Mouse (Mus musculus): ENCODE results near the gene Snapc4. TPM values are rescaled to one million over a fixed set of nuclear protein-coding genes. Genes with fewer than 3 reads are reported as not detected.

The Snapc4 gene
- total RNA-seq, 2 experiments from 2014 or later, result 8.9 to 11.2 TPM

DNA sequence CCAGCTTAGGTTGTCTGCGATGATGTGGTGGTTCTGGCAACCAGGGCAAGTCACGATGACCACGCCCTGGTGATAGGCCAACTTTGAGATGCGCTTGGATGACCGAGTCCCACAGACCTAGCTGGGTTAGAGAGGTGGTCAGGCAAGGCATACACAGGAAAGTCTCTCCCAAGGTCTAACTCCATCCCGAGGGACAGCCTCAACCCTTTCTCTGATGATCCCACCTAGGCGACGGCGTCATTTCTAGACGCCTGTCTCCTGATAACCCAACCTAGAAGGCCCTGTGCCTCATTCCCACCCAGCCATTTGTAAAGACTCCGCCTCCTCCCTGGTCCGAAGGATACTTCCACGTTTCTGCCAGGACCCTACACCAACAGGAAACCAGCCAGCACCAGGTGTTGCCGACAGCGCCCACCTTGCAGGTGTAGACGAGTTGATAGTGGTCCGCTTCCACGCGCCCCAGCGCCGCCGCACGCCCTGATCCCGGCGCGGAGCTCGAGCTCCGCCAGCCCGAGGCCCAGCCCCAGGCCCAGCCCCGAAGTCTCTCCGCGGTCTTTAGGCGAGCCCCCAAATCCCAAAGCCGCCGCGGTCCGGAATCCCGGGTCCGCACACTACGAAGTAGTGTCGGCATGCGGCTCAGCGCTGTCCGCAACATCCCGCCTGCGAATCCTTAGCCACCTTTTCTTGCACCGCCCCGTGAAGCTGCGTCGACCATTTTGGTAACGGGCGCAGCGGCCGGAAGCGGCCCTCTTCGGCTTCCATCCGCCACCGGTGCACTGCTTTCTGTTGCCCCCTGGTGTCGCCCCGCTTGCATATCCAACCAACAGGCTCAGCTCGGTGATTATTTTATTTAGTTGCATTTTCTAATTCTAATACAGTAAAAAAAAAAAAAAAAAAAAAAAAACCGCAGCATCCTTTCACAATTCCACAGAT lies 28.8 kb downstream of the Snapc4 start, which contains the start of gene Dnlz:
Gene Dnlz (minus strand): TSS at position 753 of the 933 bp plus-strand sequence.
- DNase-seq (ENCODE audit: low spot score), result peak; percentile 86
- intact Hi-C loops (cut with DNase I), result loop anchor here (1.0 kb wide), 2 partner anchors 26 to 38 kb away; partner anchors contain the start of genes Entr1 and Pmpca

DNA sequence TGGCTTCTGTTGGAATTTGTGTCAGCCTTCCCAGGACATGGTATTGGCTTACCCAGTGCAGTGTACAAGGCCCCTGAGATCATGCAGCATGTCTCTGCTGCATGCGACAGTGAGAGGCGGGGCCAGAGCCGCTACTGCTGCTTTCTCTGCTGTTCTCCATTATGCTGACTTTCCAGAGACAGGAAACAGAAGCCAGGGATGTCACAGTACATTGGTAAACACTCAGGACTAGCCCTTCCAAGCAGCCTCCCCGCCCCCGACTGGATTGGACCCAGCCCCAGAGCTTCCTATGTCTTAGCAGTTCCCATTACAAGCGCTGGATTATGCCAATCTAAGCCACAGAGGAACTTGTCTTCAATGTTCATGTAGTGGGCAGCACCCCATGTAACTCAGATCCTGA lies 32.2 kb downstream of the Snapc4 start:
- intact Hi-C loops (cut with DNase I), result no loop called here
- no peak for DNase-seq (ENCODE audit: low spot score)

DNA sequence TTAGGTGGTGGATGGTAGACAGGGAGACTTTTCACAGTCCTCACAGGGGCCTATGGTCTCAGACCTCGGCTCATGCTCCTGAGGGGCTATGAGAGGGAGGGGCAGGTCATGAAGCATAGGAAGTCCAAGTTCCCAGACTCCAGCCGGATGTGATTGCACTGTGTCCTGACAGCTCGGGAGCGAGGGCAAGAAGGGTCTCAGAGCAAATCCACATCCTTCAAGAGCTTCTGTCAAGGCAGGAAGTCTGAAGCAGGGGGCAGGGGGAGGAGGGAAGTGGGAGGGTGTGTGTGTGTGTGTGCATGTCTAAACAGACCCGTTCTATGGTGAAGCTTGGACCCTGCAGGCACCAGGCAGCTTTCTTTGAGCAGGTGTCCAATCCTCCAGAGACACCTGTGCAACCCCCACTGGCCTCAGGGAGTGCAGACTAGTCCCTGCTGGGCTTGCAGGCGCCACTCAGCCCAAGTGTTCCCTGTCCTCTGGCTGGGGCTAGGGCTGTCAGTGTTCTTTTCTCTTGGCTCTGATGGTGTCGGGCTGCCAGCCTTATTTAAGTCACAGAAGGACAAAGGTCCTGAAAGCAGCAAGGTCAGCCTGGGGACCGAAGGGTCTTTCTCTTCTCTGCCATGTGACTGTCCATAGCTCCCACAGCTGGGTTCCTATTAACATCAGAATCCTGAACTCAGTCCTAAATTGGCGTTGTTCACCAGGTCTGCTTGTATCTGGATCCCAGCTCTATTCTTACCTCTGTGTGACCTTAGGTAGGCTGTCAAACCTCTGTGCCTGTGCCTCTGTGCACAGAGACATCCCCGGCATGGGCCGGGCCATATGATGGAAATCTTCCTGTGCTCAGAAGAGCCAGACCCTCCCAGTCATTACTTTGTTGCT lies 37.6 kb downstream of the Snapc4 start:
- intact Hi-C loops (cut with DNase I), result no loop called here
- DNase-seq (ENCODE audit: low spot score), result no peak

DNA sequence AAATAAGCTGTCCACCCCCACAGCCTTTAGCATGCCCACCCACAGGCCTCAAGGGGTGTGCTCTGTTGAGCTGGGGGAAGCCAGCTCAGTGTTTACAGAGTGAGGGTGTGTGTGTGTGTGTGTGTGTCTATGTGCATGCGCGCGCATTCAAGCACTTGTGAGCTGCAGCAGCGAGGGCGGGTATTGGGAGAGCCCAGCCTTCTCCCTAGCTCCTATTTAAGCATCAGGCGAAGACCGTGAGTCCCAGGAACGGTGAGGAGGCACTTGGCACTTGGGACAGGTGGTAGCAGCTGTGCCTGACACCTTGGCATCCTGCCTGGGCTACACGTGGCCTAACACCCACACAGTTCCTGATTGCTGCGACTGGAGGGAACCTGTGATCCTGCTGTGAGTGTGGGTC lies 38.4 kb downstream of the Snapc4 start:
- DNase-seq (ENCODE audit: low spot score), result peak; percentile 64
- intact Hi-C loops (cut with DNase I), result no loop called here

DNA sequence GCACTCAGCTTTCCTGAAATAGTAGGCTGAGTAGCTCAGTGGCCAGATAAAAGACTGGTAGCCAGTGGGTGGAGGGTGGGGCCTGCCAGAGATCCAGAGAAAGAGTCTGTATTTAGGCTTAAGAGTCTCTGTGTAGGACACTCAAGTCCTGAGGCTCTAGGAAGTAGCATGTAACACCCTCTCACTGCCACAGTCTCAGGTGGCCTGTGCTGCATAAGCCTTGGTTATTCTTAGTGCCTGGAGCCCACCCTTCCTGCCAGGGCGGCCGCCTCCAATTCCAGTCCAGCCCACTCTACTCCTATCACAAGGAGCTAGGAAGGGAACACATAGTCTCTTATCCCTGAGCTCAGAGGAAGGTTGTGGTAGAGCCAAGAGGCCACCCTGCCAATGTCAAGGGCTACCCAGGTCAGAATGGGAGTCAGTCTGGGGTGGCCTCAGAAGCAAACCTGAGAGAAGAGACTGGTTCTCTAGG lies 38.9 kb downstream of the Snapc4 start:
- peak; percentile 54 for DNase-seq (ENCODE audit: low spot score)
- intact Hi-C loops (cut with DNase I), result no loop called here

DNA sequence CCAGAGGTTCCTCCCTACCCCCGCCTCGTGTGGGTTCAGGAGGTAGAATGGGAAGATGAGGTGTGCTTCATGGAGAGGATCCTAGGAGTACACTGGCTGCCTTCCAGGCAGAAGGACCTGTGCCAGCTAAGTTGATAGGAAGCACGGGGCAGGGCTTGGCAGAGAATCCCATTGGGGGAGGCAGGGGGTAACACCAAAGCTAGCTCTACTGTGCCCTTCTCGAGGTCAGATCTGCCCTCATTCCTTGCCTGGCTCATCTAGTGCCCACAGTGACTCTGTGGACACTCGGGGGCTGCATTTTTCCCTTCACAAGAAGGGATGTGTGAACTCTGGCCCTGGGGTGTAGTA lies 41.3 kb downstream of the Snapc4 start:
- intact Hi-C loops (cut with DNase I), result no loop called here
- DNase-seq (ENCODE audit: low spot score), result peak; percentile 55

DNA sequence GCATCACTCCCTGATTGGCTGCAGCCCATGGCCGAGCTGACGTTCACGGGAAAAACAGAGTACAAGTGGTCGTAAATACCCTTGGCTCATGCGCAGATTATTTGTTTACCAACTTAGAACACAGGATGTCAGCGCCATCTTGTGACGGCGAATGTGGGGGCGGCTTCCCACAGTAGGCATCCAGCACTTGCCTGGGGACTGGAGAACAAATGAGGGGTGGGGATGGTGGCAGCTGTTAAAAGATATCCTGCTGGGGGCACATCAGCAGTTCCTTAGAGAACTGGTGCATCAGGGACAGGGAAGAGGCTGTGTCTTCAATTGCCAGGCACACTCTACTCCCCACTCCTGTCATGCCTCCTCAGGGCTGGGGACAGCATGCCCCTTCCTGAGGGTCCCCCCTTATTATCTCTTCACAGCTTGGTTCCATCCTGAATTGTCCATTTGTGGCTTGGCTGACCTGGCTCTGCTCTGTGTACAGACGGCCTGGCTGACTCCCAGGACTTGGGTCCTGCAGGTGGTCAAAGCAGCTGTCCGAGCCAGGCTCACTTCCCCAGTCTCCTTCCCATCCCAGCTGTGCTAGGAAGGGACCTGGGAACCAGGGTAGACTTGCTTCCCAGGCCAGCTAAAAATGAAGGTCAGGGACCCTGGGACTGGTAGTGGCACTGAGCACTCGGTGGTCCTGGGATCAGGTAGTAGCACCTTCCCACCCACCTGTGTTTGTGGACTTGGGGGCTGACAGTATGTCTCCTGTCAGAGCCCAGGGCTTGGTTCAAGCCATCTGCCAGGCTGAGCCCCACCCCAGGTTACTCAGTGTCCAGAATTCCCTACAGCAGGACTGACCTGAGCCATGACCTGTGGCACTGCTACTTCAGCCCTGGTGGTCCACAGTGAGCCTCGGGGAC lies 41.9 kb downstream of the Snapc4 start:
- intact Hi-C loops (cut with DNase I), result no loop called here

DNA sequence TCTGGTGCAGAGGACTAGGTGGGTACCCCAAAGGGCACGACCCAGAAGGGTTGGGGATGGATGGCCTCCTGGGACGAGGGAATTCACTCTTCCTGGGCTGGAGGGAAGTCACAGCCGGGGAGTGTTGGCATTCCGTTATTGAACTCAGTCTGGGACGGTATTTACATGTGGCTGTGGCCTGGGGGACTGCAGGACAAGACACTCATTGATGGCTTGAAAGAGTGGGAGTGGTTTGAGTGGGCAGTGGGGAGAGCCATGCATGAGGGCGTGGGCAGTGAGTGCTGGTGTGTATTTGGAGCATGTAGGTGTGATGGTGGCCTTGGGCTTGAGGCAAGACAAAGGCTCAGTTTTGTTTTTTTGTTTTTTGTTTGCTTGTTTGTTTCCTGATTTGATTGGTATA lies 49.8 kb downstream of the Snapc4 start:
- DNase-seq (ENCODE audit: low spot score), result no peak
- intact Hi-C loops (cut with DNase I), result no loop called here

More for the DNA sequence above, 41.9 kb downstream of the Snapc4 start:
- no peak for DNase-seq (ENCODE audit: low spot score)

DNA sequence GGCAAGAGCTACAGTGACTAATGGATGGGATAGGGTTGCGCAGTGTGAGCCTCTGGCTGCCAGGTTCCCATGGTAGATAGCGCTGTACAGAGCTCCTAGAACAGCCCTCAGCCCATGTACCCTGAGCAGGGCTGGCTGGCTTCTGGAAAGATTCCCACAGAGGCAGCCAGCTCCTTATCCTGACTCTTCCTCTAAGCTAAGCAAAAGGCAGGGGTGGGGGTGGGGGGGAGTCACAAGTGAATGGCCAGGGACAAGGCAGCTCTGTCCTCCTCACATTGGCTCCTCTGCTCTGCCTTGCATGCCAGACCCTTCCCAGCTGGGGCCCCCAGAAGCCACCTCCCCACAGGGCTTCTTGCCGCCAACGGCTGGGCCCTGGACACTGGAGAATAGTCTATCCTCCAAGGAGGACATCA lies 50.4 kb downstream of the Snapc4 start:
- DNase-seq (ENCODE audit: low spot score), result no peak
- intact Hi-C loops (cut with DNase I), result no loop called here

DNA sequence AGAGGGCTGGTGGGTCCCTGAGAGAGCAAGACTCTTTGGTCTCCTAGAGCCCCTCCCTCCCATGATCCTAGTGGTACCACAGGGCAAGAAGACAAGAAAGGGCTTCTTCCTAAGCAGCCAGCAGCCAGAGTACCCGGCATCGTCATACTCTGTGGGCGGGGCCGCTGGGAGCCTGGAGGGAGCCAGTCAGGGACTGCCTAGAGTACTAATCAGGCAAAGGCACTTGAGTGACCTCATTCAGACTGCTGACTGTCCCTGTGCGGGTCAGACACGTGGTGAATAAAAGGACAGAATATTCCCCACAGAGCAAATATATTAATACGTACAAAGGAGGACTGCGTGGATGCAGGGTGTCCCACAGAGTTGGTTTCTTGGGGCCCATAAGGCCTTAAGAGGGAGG lies 51.1 kb downstream of the Snapc4 start:
- intact Hi-C loops (cut with DNase I), result loop anchor here (5.0 kb wide), 1 partner anchor 78 kb away; the partner anchor contains the start of gene Inpp5e
- DNase-seq (ENCODE audit: low spot score), result peak; percentile 75

DNA sequence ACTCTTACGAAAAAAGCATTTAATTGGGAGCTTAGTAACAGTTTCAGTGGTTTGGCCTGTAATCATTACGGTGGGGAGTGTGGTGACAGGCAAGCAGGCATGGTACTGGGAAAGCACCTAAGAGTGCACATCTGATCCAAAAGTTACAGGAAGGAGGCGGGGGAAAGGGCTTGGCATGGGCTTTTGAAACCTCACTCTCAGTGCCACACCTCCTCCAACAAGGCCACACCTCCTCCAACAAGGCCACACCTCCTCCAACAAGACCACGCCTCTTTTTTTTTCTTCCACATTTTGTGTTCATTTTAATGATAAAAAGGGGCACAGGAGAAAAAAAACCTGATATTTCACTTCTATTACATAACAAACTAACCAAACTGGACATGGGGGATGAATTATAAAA lies 52.6 kb downstream of the Snapc4 start:
- no peak for DNase-seq (ENCODE audit: low spot score)
- intact Hi-C loops (cut with DNase I), result loop anchor here (5.0 kb wide), 1 partner anchor 79 kb away; the partner anchor contains the start of gene Inpp5e

DNA sequence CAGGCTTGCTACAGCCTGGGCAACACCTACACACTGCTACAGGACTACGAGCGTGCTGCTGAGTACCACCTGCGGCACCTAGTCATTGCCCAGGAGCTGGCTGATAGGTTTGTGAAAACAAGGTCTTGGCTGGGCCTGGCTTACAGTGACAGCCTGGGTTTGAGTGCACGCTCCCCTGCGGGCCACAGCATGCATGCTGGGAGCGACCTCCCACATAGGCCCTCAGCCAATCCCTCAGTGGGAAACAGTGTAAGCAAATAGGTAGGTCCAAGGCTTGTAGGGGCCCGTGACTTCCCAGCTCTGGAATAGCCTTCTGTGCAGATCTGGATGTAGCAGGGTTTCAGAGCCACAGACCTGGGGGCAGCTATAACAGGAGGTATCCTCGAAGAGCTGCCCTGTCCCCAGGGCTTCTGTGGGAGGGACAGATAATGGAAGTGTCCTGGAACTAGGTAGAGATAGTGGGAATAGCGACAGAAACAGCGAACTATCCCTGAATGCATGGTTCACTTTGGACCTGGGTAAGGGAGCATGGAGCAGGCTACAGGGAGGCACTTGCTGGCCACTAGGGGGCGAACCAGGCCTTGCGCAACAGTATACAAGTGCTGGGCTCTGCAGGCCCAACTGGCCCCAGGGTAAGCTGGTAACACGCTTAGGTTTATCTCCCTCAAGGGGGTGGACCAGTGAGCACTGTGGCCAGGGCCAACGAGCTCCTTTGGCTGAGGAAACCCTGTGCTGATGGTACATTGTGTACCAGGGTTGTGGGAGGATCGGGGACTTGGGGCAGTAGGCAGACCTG lies 54.9 kb downstream of the Snapc4 start:
- intact Hi-C loops (cut with DNase I), result loop anchor here (1.0 to 5.0 kb wide), 2 partner anchors 27 to 82 kb away; partner anchors contain the start of genes Dnlz and Inpp5e
- DNase-seq (ENCODE audit: low spot score), result no peak

DNA sequence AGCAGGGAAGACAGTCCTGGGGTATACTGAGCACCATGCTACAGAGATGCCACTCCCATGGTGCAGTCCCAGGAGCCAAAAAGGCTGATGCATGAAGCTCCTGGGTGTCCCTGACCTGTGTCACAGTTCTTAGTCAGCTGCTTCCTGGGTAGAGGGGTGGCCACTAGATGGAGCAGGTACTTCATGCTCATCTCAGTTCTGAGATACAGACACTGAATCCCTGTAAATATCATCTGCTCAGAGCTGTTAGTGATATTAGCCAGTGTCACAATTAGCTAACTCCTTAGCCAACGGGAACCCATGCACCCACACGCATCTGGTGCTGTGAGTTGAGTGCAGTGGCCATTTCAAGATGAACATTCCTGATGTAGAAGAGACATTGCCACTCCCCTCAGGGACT lies 55.5 kb downstream of the Snapc4 start:
- intact Hi-C loops (cut with DNase I), result loop anchor here (1.0 to 5.0 kb wide), 3 partner anchors 27 to 237 kb away; partner anchors contain the start of genes Dnlz and Inpp5e
- no peak for DNase-seq (ENCODE audit: low spot score)

DNA sequence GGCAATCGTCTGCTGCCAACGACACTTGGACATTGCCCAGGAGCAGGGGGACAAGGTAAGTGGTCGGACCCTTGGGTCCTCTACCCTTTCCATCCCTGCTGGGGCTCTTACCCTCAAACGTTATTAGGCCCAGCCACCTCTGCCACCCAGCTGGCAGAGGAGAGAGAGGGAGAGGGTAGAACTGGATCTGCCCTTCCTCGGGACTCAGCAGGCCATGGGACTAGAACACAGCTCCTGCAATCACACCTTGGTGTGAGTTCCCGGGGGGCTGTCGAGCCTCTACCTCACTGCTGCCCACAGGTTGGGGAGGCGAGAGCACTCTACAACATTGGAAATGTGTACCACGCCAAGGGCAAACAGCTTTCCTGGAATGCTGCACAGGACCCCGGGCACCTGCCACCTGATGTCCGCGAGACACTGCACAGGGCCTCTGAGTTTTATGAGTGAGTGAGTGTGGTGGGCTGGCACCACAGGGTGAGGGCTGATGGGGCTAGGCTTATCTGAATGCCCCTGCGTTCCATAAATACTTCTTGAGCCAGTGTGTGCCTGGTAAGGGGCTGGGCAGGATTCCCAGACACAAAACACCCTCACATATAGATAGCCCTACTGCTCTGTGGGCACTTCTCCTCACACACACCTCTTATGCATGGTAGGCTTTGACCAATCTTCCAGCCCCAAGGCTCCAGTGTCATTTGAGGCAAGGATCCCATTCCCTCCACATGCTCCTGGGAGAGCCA lies 56.7 kb downstream of the Snapc4 start:
- DNase-seq (ENCODE audit: low spot score), result no peak
- intact Hi-C loops (cut with DNase I), result loop anchor here (5.0 kb wide), 1 partner anchor 239 kb away; no protein-coding TSS in a partner anchor

DNA sequence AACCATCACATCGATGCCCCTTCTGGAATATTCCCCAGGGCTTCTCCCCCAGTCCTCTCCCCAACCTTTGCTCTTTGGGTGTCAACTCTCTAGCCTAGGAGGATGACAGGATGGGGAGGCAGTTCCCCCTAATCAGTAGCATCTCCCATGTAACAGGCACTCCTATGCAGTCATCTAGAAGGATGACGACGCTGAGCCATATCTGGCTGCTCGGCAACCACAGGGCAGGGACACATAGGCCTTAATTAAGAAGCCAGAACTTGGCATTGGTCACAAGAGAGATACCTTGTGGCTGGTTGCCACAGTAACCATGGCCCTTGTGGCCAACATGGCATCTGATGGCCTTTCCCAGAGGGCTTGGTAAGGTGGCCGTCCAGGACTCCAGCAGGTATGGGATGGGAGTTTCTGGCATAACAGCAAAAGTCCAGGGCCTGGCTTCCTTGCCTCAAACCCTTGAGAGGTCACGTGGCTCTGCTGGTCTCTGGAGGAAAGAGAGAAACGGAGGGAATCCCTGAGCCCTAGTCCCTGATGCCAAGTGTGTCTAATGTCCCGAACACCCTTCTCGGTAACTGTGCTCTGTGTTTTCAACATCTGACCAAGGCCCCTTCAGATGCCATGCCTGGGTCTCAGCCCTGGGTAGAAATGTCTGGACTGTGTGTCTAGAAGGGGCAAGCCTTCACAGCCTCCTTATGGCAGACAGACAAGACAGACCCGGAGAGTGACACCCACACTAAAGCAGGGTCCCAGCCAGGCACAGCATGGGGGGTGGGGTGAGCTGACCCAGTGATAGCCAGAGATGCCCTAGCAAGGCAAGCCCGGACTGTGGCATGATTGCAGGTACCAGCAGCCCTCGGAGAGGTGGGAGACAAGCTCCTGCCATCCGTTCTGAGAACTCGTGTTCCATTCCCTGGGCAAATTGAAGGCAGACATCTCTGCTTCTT lies 59.9 kb downstream of the Snapc4 start:
- intact Hi-C loops (cut with DNase I), result loop anchor here (5.0 kb wide), 1 partner anchor 242 kb away; no protein-coding TSS in a partner anchor
- no peak for DNase-seq (ENCODE audit: low spot score)

DNA sequence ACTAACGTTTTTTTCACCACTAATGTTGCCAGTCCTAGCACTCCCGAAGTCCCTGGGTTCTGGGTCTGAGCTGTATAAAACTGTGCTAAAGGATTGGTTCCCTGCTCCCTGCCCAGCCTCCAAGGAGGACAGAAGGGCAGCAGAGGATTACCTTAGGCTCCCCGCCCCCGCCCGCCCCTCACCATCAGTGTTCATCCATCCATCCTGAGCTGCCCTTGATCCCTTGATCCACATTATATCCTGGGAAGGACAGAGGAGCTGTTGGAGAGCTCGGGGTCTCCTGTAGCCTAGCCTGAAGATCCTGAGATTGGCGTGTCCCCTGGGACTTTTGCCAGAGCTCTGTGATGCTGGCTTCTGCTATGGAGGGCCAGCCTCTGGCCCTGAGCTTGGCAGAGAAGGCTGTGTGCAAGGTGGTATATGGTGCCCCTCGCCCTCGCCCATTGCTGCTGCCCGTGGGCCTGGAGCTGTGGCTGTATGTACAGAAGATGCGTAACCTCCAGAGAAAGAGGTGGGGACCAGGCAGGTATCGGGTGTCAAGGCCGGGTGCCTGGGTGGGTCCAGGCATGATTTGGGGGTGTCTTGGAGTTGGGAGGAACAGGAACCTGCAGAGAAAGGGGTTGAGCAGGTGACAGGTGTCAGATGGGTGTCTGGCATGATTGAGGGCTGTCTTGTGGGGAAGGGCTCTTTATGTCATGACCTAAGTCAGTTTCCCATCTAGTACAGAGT lies 60.8 kb downstream of the Snapc4 start:
- DNase-seq (ENCODE audit: low spot score), result no peak
- intact Hi-C loops (cut with DNase I), result loop anchor here (5.0 kb wide), 1 partner anchor 243 kb away; no protein-coding TSS in a partner anchor

Data from heart, postnatal 25 days (tissue).